In genomic region chr6:83778306-83778705, GRCm38 (mm10) we compare ENCODE assay signal across 30 mouse cellular contexts. TPM values are rescaled to one million over a fixed set of nuclear protein-coding genes. Genes with fewer than 3 reads are reported as not detected.
A peak's percentile ranks its signal among the peaks of the same experiment; 100 is the strongest.
DNase-seq lines count a peak whose midpoint lies in the region; ATAC-seq lines count a peak whose summit lies in the region.
"Had no signal": no experiment of that assay in that cellular context is flagged by ENCODE, and none has a peak within 500 bp of the region (broad histone marks: within the 10 kb centered on the region; RNA-seq: fewer than 3 reads in every experiment).

No protein-coding gene starts in this region.

- peak overlapping the region; percentile 34; the same call in 1 of the 2 replicates for H3K27ac ChIP-seq in liver, embryonic 13.5 days
- H3K27ac ChIP-seq in liver, embryonic 12.5 days = no peak overlapping the region
- no peak overlapping the region for H3K27ac ChIP-seq in heart, embryonic 10.5 days
- H3K27ac ChIP-seq: embryonic facial prominence, embryonic 10.5 days; embryonic facial prominence, embryonic 13.5 days; forebrain, embryonic 12.5 days; forebrain, embryonic 15.5 days; heart, embryonic 13.5 days; hindbrain, embryonic 14.5 days; hindbrain, postnatal 0 days had no signal

- peaks cover 2% of the 10 kb centered on the region; the same call in 1 of the 2 replicates for H3K36me3 ChIP-seq in liver, embryonic 13.5 days
- peaks cover 5% of the 10 kb centered on the region for H3K36me3 ChIP-seq in liver, embryonic 12.5 days
- peaks cover 3% of the 10 kb centered on the region for H3K36me3 ChIP-seq in heart, embryonic 10.5 days
- H3K36me3 ChIP-seq: forebrain, embryonic 12.5 days; forebrain, embryonic 15.5 days had no signal

- no peaks in the 10 kb centered on the region for H3K27me3 ChIP-seq in liver, embryonic 13.5 days
- H3K27me3 ChIP-seq in liver, embryonic 12.5 days (replicated peaks) = 0 out of 2 replicates have a peak, but pooled peaks cover 7% of the 10 kb centered on the region
- no peaks in the 10 kb centered on the region for H3K27me3 ChIP-seq in heart, embryonic 10.5 days (ENCODE audit: insufficient read depth, poor library complexity, severe bottlenecking)
- H3K27me3 ChIP-seq: forebrain, embryonic 12.5 days; forebrain, embryonic 15.5 days had no signal

- no peaks in the 10 kb centered on the region for H3K9me3 ChIP-seq in liver, embryonic 13.5 days (replicated peaks)
- H3K9me3 ChIP-seq in liver, embryonic 12.5 days (replicated peaks) = no peaks in the 10 kb centered on the region
- H3K9me3 ChIP-seq in heart, embryonic 10.5 days = no peaks in the 10 kb centered on the region
- H3K9me3 ChIP-seq: embryonic facial prominence, embryonic 10.5 days; embryonic facial prominence, embryonic 13.5 days; forebrain, embryonic 12.5 days; forebrain, embryonic 15.5 days; heart, embryonic 13.5 days had no signal

- no peak for DNase-seq in liver, embryonic 13.5 days
- DNase-seq in adrenal gland, adult 2 months = peak; percentile 86
- DNase-seq in adrenal gland, adult 8-10 months = peak; percentile 55
- DNase-seq in adrenal gland, postnatal 25 days = peak; percentile 37
- no peak for DNase-seq in urinary bladder, adult 18-20 months (ENCODE audit: low spot score in 2 of 2)
- DNase-seq in ovary, adult 18-20 months (ENCODE audit: low spot score) = no peak
- no peak for DNase-seq in heart, embryonic 10.5 days (ENCODE audit: low spot score)
- DNase-seq: gastrocnemius, postnatal 25 days had no signal

- H3K4me3 ChIP-seq in liver, embryonic 13.5 days (replicated peaks) = no peak overlapping the region
- H3K4me3 ChIP-seq in liver, embryonic 12.5 days = no peak overlapping the region
- no peak overlapping the region for H3K4me3 ChIP-seq in heart, embryonic 10.5 days
- H3K4me3 ChIP-seq: embryonic facial prominence, embryonic 10.5 days; embryonic facial prominence, embryonic 13.5 days; erythroblast, embryonic 14.5 days; forebrain, embryonic 12.5 days; forebrain, embryonic 15.5 days; heart, embryonic 13.5 days had no signal

- no peak for ATAC-seq in liver, embryonic 13.5 days (ENCODE audit: low read depth)
- ATAC-seq in liver, embryonic 12.5 days = no peak
- ATAC-seq: CD4-positive, CD25-positive, alpha-beta regulatory T cell, adult 4 months; forebrain, embryonic 15.5 days; hindbrain, postnatal 0 days; inflammation-experienced regulatory T-cells, adult 6 months; intestine, embryonic 16.5 days had no signal

- 78% methylated on average over 7 of the region's 7 CpGs for WGBS in liver, embryonic 13.5 days (ENCODE audit: insufficient replicate concordance)
- WGBS in liver, embryonic 12.5 days (ENCODE audit: insufficient replicate concordance) = 70% methylated on average over 7 of the region's 7 CpGs
- 84% methylated on average over 7 of the region's 7 CpGs for WGBS in heart, embryonic 10.5 days

- H3K4me2 ChIP-seq in liver, embryonic 13.5 days = no peak overlapping the region
- no peak overlapping the region for H3K4me2 ChIP-seq in liver, embryonic 12.5 days
- H3K4me2 ChIP-seq: embryonic facial prominence, embryonic 13.5 days; forebrain, embryonic 12.5 days; forebrain, embryonic 15.5 days; heart, embryonic 13.5 days; hindbrain, embryonic 14.5 days had no signal

- H3K9ac ChIP-seq in liver, embryonic 13.5 days = no peak overlapping the region
- no peak overlapping the region for H3K9ac ChIP-seq in liver, embryonic 12.5 days
- H3K9ac ChIP-seq: embryonic facial prominence, embryonic 13.5 days; forebrain, embryonic 12.5 days; forebrain, embryonic 15.5 days; heart, embryonic 13.5 days; hindbrain, embryonic 14.5 days had no signal

- peaks cover 24% of the 10 kb centered on the region for H3K4me1 ChIP-seq in liver, embryonic 13.5 days (replicated peaks)
- peaks cover 26% of the 10 kb centered on the region for H3K4me1 ChIP-seq in liver, embryonic 12.5 days
- H3K4me1 ChIP-seq in heart, embryonic 10.5 days = peaks cover 11% of the 10 kb centered on the region

RNA-seq across cellular contexts. Expression of gene Tex261, which starts 2.7 kb away (rescaled TPM):
- polyA plus RNA-seq in liver, embryonic 13.5 days (2015; fragmentation: Nextera tagmentation; extraction: Ambion mirVana) = 50.1 and 57.5 TPM in 2 replicates
- polyA plus RNA-seq in liver, embryonic 12.5 days (2016; fragmentation: Nextera tagmentation; extraction: Ambion mirVana) = 54.6 and 56.1 TPM in 2 replicates
- 100 to 1,000 TPM; 181 to 195 TPM for total RNA-seq in adrenal gland, adult 2 months (2021)
- 148 and 156 TPM in 2 replicates for polyA plus RNA-seq in adrenal gland, adult 2 months (2012; rRNA removed)
- total RNA-seq in adrenal gland, adult 8-10 months (2022) = 100 to 1,000 TPM; 121 to 139 (median 124) TPM
- 108 and 125 TPM in 2 replicates for total RNA-seq in adrenal gland, postnatal 25 days (2021)
- polyA plus RNA-seq in heart, embryonic 10.5 days (2016; fragmentation: Nextera tagmentation; extraction: Ambion mirVana) = 82.4 and 88.7 TPM in 2 replicates

RNA-seq across cellular contexts. Expression of gene Ankrd53, which starts 15.9 kb away (rescaled TPM):
- polyA plus RNA-seq in liver, embryonic 13.5 days (2015; fragmentation: Nextera tagmentation; extraction: Ambion mirVana) = not detected in 2 replicates
- not detected in 2 replicates for polyA plus RNA-seq in liver, embryonic 12.5 days (2016; fragmentation: Nextera tagmentation; extraction: Ambion mirVana)
- not detected for total RNA-seq in adrenal gland, adult 2 months (2021)
- 0.06 TPM in 1 of 2 replicates, not detected in the other for polyA plus RNA-seq in adrenal gland, adult 2 months (2012; rRNA removed)
- total RNA-seq in adrenal gland, adult 8-10 months (2022) = under 1 TPM in 2 of 4 experiments, not detected in 2; 0.37 to 0.38 TPM
- 0.30 TPM in 1 of 2 replicates, not detected in the other for total RNA-seq in adrenal gland, postnatal 25 days (2021)
- polyA plus RNA-seq in heart, embryonic 10.5 days (2016; fragmentation: Nextera tagmentation; extraction: Ambion mirVana) = 0.09 and 0.10 TPM in 2 replicates
- total RNA-seq: common myeloid progenitor, adult 5-6 weeks; gastrocnemius, adult 8-10 months; gastrocnemius, postnatal 25 days; heart, adult 18-20 months; heart, postnatal 14 days; heart, postnatal 4 days; hindbrain, postnatal 0 days; MEL had no signal
- polyA plus RNA-seq: CD4-positive, CD25-positive, alpha-beta regulatory T cell, adult 4 months; cerebellum, adult 2 months; erythroblast, embryonic 14.5 days; heart, embryonic 13.5 days; heart, embryonic 16.5 days; hindbrain, embryonic 14.5 days; hindbrain, postnatal 0 days; intestine, embryonic 16.5 days had no signal

RNA-seq across cellular contexts. Expression of gene Nagk, which starts 16.5 kb away (rescaled TPM):
- 13.4 and 14.3 TPM in 2 replicates for polyA plus RNA-seq in liver, embryonic 13.5 days (2015; fragmentation: Nextera tagmentation; extraction: Ambion mirVana)
- polyA plus RNA-seq in liver, embryonic 12.5 days (2016; fragmentation: Nextera tagmentation; extraction: Ambion mirVana) = 13.5 and 15.8 TPM in 2 replicates
- 10 to 100 TPM; 39.9 to 46.9 TPM for total RNA-seq in adrenal gland, adult 2 months (2021)
- polyA plus RNA-seq in adrenal gland, adult 2 months (2012; rRNA removed) = 23.2 and 29.4 TPM in 2 replicates
- total RNA-seq in adrenal gland, adult 8-10 months (2022) = 10 to 100 TPM; 55.2 to 72.7 (median 69.2) TPM
- total RNA-seq in adrenal gland, postnatal 25 days (2021) = 50.4 and 59.5 TPM in 2 replicates
- 44.1 and 49.4 TPM in 2 replicates for polyA plus RNA-seq in heart, embryonic 10.5 days (2016; fragmentation: Nextera tagmentation; extraction: Ambion mirVana)

RNA-seq across cellular contexts. Expression of gene Atp6v1b1, which starts 35.5 kb away (rescaled TPM):
- not detected in 2 replicates for polyA plus RNA-seq in liver, embryonic 13.5 days (2015; fragmentation: Nextera tagmentation; extraction: Ambion mirVana)
- not detected in 2 replicates for polyA plus RNA-seq in liver, embryonic 12.5 days (2016; fragmentation: Nextera tagmentation; extraction: Ambion mirVana)
- not detected for total RNA-seq in adrenal gland, adult 2 months (2021)
- polyA plus RNA-seq in adrenal gland, adult 2 months (2012; rRNA removed) = not detected in 2 replicates
- not detected for total RNA-seq in adrenal gland, adult 8-10 months (2022)
- total RNA-seq in adrenal gland, postnatal 25 days (2021) = not detected in 2 replicates
- polyA plus RNA-seq in heart, embryonic 10.5 days (2016; fragmentation: Nextera tagmentation; extraction: Ambion mirVana) = not detected in 2 replicates
- total RNA-seq: common myeloid progenitor, adult 5-6 weeks; gastrocnemius, adult 8-10 months; gastrocnemius, postnatal 25 days; heart, postnatal 4 days; hindbrain, postnatal 0 days; MEL had no signal
- polyA plus RNA-seq: C2C12; CD4-positive, CD25-positive, alpha-beta regulatory T cell, adult 4 months; cerebellum, adult 2 months; embryonic facial prominence, embryonic 10.5 days; erythroblast, embryonic 14.5 days; forebrain, embryonic 12.5 days; heart, embryonic 13.5 days; hindbrain, embryonic 11.5 days; hindbrain, embryonic 14.5 days; hindbrain, postnatal 0 days; inflammation-experienced regulatory T-cells, adult 6 months; intestine, embryonic 16.5 days had no signal

RNA-seq across cellular contexts. Expression of gene Paip2b, which starts 53.2 kb away (rescaled TPM):
- polyA plus RNA-seq in liver, embryonic 13.5 days (2015; fragmentation: Nextera tagmentation; extraction: Ambion mirVana) = 3.7 and 3.9 TPM in 2 replicates
- 4.3 and 4.9 TPM in 2 replicates for polyA plus RNA-seq in liver, embryonic 12.5 days (2016; fragmentation: Nextera tagmentation; extraction: Ambion mirVana)
- 10 to 100 TPM; 22.0 to 36.9 TPM for total RNA-seq in adrenal gland, adult 2 months (2021)
- 3.6 and 5.0 TPM in 2 replicates for polyA plus RNA-seq in adrenal gland, adult 2 months (2012; rRNA removed)
- 10 to 100 TPM; 35.0 to 47.3 (median 40.5) TPM for total RNA-seq in adrenal gland, adult 8-10 months (2022)
- 21.1 and 28.2 TPM in 2 replicates for total RNA-seq in adrenal gland, postnatal 25 days (2021)
- 13.9 and 20.3 TPM in 2 replicates for polyA plus RNA-seq in heart, embryonic 10.5 days (2016; fragmentation: Nextera tagmentation; extraction: Ambion mirVana)

Comparison
In these comparisons a context has a peak if more than half of its experiments do, and no peak if none do; other contexts are left out.
1. DNase-seq: peak in adrenal gland, adult 2 months (single experiment), adrenal gland, adult 8-10 months (single experiment) and adrenal gland, postnatal 25 days (single experiment); none in liver, embryonic 13.5 days (single experiment), urinary bladder, adult 18-20 months (0 of 2), ovary, adult 18-20 months (single experiment) and heart, embryonic 10.5 days (single experiment).